Mouse (Mus musculus): ENCODE measurements at regions not wholly inside any gene's neighbourhood (a gene's known extent, or its start where the extent isn't known, plus 50 kb on each side); places are given as distances from the start of the nearest gene placed in this dataset.

DNA sequence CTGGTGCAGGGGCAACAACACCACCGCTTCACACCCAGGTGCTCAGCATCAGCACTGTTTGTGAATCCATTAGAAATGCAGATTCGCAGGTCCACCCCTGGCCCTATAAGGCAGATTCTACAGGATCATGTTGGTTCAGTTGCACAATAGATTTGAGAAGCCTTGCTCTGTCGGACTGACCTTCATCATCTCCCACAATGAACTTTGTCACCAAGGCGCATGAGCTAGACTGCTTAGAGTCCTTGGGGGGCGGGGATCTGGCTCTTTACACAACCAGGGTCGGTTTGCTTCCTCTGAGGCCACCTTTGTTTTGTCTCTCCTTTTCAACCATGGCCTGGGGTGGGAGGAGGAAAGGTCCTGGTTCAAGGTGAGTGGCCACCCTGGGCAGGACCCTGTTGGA, 209.7 kb downstream of the Igsf11 start:
- no peak for DNase-seq (ENCODE audit: low spot score)

GRCm38 (mm10) chr16:39103360-39104095, 211.1 kb downstream of the Igsf11 start:
- no peak for DNase-seq (ENCODE audit: low spot score)

GRCm38 (mm10) chr16:39109383-39110033, 217.0 kb downstream of the Igsf11 start:
- DNase-seq (ENCODE audit: low spot score) = peak; percentile 16

- no peak for DNase-seq (ENCODE audit: low spot score)
Observed at GRCm38 (mm10) chr16:39110089-39110488, 217.6 kb downstream of the Igsf11 start.

DNA sequence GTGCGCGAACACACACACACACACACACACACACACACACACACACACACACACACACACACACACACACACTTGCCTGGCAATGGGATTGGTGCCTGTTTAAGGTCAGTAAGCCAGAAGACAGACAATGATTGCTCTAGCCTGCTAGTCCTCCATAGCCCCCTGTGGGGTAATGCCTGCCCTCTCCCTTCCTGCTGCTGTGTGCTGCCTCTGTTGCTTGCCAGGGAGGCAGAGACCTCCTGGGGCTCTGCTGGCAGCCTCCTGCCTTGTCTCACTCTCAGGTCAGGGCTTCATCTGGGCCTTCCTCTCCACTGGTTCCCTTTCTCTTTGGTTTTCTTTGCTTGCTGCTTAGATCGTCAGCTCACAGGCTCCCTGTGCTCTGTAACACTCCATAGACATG, 225.6 kb downstream of the Igsf11 start:
- no peak for DNase-seq (ENCODE audit: low spot score)

- no peak for DNase-seq (ENCODE audit: low spot score)
Observed at GRCm38 (mm10) chr16:39119811-39120210, 227.3 kb downstream of the Igsf11 start.

- no peak for DNase-seq (ENCODE audit: low spot score)
Observed at GRCm38 (mm10) chr16:39123445-39123952, 231.0 kb downstream of the Igsf11 start.

GRCm38 (mm10) chr16:39132459-39132858, 240.0 kb downstream of the Igsf11 start:
- no peak for DNase-seq (ENCODE audit: low spot score)

- no peak for DNase-seq (ENCODE audit: low spot score)
Observed at GRCm38 (mm10) chr16:39135777-39136176, 243.3 kb downstream of the Igsf11 start.

- DNase-seq (ENCODE audit: low spot score) = no peak
Observed at GRCm38 (mm10) chr16:39147151-39147550, 254.7 kb downstream of the Igsf11 start.

- no peak for DNase-seq (ENCODE audit: low spot score)
Observed at GRCm38 (mm10) chr16:39151325-39152318, 259.2 kb downstream of the Igsf11 start.

DNA sequence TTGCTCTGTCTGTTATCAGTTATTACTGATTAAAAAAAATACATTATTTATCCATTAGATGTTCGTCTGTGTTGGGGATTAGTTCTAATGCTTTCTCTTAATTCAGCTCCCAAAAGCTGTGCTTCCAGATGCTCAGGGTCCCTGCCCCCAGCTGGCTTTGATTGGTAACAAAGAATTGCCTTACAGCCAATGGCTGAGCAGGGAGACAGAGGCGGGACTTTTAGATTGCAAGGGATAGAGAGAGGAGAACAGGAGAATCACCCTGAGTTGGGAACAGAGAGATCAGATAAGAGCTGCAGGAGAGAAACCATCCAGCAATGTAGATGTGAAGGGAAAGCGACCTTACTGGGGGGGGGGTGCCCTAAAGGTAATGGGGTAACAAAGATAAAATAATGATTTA, 266.4 kb downstream of the Igsf11 start:
- DNase-seq (ENCODE audit: low spot score) = no peak

GRCm38 (mm10) chr16:39159725-39160124, 267.3 kb downstream of the Igsf11 start:
- DNase-seq (ENCODE audit: low spot score) = no peak

- DNase-seq (ENCODE audit: low spot score) = no peak
Observed at GRCm38 (mm10) chr16:39162684-39163083, 270.2 kb downstream of the Igsf11 start.

DNA sequence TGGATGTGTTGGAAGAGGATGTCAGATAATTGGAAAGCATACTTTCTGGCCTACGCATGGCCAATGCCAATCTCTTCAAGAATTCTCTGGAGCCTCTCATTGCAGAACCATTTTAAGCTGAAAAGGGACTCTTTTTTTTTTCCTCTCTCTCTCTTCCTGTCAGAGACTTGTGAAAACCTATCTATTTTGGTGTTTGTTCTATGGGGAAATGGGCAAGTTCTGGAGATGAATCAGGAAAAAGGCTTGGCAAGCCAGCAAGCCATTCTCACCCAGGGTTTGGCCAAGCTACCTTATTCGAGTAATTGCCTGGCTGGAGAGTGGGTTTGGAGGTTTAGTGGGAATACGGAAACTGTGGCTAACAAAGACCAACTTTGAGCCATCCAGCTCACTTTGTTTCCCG, 299.4 kb downstream of the Igsf11 start:
- no peak for DNase-seq (ENCODE audit: low spot score)

DNA sequence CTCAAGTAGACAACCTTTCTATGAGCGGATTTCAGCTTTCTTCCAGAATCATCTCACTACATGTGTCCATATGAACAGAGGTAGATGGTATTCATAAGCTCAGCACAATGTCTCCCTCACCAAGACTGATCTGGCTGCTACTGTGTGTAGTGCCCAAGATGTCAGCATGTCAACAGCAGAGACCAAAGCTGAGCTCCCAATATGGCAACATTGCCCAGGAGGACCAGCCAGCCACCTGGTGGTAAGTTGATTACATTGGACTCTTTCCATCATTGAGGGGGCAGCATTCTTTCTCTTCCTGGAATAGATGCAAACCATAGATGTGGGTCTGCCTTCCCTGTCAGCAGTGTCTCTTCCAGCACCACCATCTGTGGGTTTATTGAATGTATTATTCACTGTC, 303.0 kb downstream of the Igsf11 start:
- no peak for DNase-seq (ENCODE audit: low spot score)

- no peak for DNase-seq (ENCODE audit: low spot score)
Observed at GRCm38 (mm10) chr16:39196896-39197295, 304.4 kb downstream of the Igsf11 start.

GRCm38 (mm10) chr16:39223551-39223950, 331.1 kb downstream of the Igsf11 start:
- no peak for DNase-seq (ENCODE audit: low spot score)

GRCm38 (mm10) chr16:39229501-39229900, 337.0 kb downstream of the Igsf11 start:
- no peak for DNase-seq (ENCODE audit: low spot score)

- DNase-seq (ENCODE audit: low spot score) = no peak
Observed at GRCm38 (mm10) chr16:39230439-39230838, 338.0 kb downstream of the Igsf11 start.

DNA sequence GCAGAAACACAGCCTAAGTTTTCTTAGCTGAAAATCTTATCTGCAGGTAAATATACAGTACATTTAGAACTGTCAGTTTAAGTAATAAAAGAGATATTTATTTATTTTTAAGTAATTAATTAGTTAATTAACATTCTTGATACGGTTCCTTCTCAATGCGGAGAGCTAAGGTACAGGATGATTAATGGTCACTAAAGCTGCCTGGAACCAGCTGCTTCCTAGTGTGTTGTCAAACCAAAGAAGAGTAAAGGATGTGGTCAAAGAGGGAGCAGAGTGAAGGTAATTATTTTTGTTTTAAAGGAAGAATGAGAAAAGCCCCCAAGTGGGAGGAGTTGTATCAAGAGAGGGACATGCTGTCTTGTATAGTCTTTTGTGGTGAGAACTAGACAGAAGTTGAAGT, 341.8 kb downstream of the Igsf11 start:
- no peak for DNase-seq (ENCODE audit: low spot score)

GRCm38 (mm10) chr16:39273490-39273889, 381.0 kb downstream of the Igsf11 start:
- DNase-seq (ENCODE audit: low spot score) = no peak
